Mouse (Mus musculus) cerebellum, adult 2 months (tissue): ENCODE results near the gene Gbp6.

Experiments
- CTCF ChIP-seq: fragments of 200-500 bp; IDR thresholded peaks from 2 replicates; pipeline ENCODE4 v1.5.1; 2011; ENCODE audit warnings: low read depth, mild to moderate bottlenecking, control low read depth, low read length, moderate library complexity, borderline replicate concordance; ENCODE audit not compliant: insufficient read depth
- POLR2A ChIP-seq: fragments of 200-500 bp; IDR thresholded peaks from 2 replicates; pipeline ENCODE4 v1.6.1; 2011; ENCODE audit warnings: low read length, control low read depth, borderline replicate concordance; ENCODE audit not compliant: insufficient read depth

DNA sequence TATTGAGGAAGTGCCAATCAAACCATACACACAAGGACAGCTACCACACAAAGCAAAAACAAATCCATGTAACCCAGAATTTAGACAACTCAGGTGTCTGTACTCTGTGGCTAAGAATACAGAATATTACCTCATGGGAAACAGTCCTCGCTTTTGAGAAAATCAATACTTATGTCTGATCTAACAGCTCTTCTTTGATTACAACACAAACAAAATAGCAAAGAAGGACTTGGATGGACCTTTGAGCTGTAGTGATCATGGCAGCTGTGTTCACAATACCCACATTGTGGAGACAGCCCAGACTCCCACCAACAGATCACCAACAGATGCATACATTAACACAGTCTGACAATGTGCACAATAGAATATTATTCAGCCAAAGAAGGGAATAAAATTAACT is 1.0 kb downstream of the Gbp6 start:
- TF ChIP-seq CTCF (no peak), POLR2A (no peak)
